Mouse (Mus musculus): ENCODE results near the gene Ovca2. TPM values are rescaled to one million over a fixed set of nuclear protein-coding genes. Genes with fewer than 3 reads are reported as not detected.

Gene Ovca2
- polyA plus RNA-seq, 1 experiment from 2014 or later, result 29.5 TPM

- ATAC-seq (ENCODE audit: low FRiP score, low read depth), result no peak
- peaks cover 76% of the 10 kb centered on the region for H3K27me3 ChIP-seq
- H3K9ac ChIP-seq, result peak overlapping the region; percentile 60
- peak overlapping the region; percentile 90 for H3K4me2 ChIP-seq (replicated peaks)
- no peaks in the 10 kb centered on the region for H3K36me3 ChIP-seq
- H3K4me3 ChIP-seq, result peak overlapping the region; percentile 52
- WGBS, result under 1% methylated on average over 52 of the region's 52 CpGs
- no peak overlapping the region for H3K27ac ChIP-seq
- peaks cover 45% of the 10 kb centered on the region for H3K4me1 ChIP-seq
- H3K9me3 ChIP-seq, result no peaks in the 10 kb centered on the region
Observed at GRCm38 (mm10) chr11:75194121-75194849, 15.7 kb upstream of the Ovca2 start.

DNA sequence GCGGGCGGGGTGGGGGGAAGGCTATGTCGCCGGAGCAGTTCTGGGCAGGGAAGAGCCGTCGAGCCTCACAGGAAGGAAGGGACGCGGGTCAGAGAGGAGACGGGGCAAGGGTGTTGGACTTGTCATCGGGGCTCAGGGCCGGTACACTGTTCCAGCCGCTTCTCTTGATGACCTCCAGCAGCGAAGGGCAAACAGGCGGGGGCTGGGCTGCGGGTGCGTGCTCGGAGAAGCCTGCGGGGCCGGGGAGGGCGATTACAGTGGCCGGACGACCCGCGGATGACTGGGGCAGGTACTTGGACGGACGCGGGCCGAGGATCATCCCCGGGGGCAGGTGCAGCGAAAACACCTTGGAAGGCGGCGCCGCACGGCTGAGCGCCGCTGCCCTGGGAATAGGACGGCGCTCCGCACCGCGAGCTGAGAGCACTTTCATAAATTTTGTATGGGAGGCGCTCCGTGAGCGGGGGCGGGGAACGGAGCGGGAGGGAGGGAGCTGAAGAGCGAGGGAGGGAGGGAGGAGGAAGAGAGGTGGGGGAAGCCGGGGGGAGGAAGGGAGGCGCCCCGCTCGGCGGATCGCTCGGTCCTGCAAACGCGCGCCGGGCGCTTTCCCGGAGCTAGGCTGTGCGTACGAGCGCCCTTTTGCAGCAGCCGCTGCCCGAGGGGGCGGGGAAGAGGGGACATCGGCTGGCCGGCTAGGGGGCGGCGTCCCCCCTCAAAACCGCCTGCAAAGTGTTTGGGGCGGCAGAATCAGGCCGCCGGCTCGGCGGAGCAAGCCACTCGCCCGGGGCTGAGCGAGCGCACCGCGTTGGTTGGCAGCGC, 14.8 kb upstream of the Ovca2 start, which contains the start of gene Rtn4rl1:
Gene Rtn4rl1, plus strand, starts transcription at position 528 of the 816 bp plus-strand sequence.
- H3K9ac ChIP-seq, result peak within 1 kb of the TSS; percentile 60
- H3K27ac ChIP-seq, result no peak within 1 kb of the TSS
- peak within 1 kb of the TSS; percentile 90 for H3K4me2 ChIP-seq (replicated peaks)
- ATAC-seq (ENCODE audit: low FRiP score, low read depth), result 0 out of 2 replicates have a peak, but pooled peaks have one; percentile 19
- H3K27me3 ChIP-seq, result peaks cover 70% of the 10 kb centered on the region
- H3K9me3 ChIP-seq, result no peaks in the 10 kb centered on the region
- peaks cover 47% of the 10 kb centered on the region for H3K4me1 ChIP-seq
- WGBS, result under 1% methylated on average over 80 of the region's 84 CpGs
- peak within 1 kb of the TSS; percentile 52 for H3K4me3 ChIP-seq
- H3K36me3 ChIP-seq, result no peaks in the 10 kb centered on the region

DNA sequence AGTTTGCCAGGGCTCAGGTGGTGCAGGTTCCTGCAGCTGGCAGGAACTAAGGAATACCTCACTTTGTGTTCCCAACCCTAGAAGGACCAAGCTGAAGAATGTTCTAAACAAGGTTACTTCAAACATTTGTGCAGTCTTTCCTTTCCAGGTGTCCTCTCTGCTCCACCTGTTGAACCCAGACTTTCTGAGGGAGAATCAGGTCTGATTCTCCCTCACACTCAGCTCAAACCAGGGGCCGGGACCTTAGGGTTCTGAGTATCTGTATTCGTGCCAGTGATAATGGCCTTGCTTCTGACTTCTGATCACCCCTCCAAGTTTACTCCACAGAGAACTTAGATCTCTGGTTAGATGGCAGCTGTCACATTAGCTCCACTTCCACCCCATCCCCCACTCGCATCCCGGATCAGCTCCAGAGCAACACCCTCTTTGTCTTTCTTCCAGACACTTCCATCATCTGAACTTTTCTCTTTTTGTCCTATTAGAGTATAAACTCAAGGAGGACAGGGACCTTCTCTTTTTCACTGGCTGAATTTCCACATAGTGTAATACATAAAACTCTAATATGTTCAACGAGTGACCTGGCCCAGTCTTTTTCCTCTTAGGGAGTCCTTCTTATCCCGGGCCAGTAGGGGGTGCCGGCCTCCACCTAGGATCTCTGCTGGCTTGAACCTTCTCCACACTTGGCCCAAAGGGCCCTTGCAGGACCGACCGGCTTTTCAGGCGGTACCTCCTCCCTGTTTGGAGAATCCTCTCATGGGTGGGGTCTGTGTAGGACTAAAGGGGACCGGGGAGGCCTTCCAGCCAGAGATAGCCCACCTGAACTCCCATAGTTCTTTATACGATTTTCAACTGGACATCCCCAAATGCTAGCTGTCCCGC, 13.9 kb upstream of the Ovca2 start:
- peak; percentile 35; the same call in 1 of the 2 replicates for ATAC-seq (ENCODE audit: low FRiP score, low read depth)
- Histone ChIP-seq H3K9me3 (no peaks in the 10 kb centered on the region), H3K27me3 (peaks cover 62% of the 10 kb centered on the region), H3K9ac (no peak overlapping the region), H3K36me3 (no peaks in the 10 kb centered on the region), H3K4me3 (peak overlapping the region; percentile 52), H3K4me2 (replicated peaks) (peak overlapping the region; percentile 90), H3K27ac (no peak overlapping the region), H3K4me1 (peaks cover 47% of the 10 kb centered on the region)
- 25% methylated on average over 13 of the region's 13 CpGs for WGBS

DNA sequence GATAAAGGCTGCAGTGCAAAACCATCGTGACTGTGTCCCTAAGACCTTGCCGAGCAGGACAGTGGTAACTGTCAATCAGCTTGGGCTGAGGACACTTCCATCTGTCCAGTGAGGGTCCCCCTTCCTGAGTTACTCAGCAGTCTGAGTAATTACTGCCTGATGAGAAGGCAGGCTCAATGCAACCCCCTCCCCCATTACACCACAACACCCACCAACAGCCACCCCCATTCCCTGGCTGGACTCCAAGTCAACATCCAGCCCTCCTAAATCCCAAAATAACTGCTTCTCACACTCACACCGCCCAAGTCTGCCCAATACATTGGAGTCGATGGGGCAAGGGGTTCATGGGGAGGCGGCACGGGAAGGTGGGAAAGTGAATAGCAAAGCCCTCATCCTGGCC, 13.2 kb upstream of the Ovca2 start:
- Histone ChIP-seq H3K4me2 (replicated peaks) (no peak overlapping the region), H3K36me3 (no peaks in the 10 kb centered on the region), H3K4me1 (peaks cover 47% of the 10 kb centered on the region), H3K27me3 (peaks cover 55% of the 10 kb centered on the region), H3K9ac (no peak overlapping the region), H3K27ac (no peak overlapping the region), H3K4me3 (no peak overlapping the region), H3K9me3 (no peaks in the 10 kb centered on the region)
- 62% methylated on average over 6 of the region's 6 CpGs for WGBS
- no peak for ATAC-seq (ENCODE audit: low FRiP score, low read depth)

DNA sequence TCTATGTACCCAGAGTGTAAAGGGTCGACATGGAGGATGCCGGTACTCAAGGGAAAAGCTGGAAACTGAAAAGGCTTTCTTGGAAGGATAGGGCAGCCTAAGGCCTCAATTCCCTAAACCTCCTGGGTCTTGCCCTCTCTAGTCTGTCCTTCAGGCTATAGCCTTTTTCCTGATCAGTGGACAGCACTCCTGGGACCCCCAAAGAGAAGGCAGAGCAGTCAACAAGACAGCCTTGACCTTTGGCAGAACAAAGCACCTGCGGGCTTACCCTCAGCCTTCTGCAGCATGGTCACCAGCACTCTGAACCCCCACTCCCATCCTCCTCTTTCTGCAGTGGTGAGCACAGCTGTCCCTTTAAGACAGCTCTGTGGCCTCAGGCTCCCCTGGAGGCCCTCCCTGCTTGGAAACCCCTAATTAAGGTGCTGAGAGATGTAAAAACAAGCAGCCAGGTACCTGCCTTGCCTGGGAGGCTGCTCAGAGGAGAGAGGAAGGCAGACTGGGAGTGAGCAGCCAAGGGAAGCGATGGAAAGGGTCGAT, 12.3 kb upstream of the Ovca2 start, which contains the start of gene Dph1:
Gene Dph1, minus strand, starts transcription at position 337 of the 537 bp plus-strand sequence.
- H3K27ac ChIP-seq, result no peak within 1 kb of the TSS
- peak within 1 kb of the TSS; percentile 80 for H3K4me2 ChIP-seq (replicated peaks)
- 50% methylated on average over 5 of the region's 5 CpGs for WGBS
- no peak for ATAC-seq (ENCODE audit: low FRiP score, low read depth)
- no peaks in the 10 kb centered on the region for H3K9me3 ChIP-seq
- H3K4me1 ChIP-seq, result peaks cover 47% of the 10 kb centered on the region
- no peaks in the 10 kb centered on the region for H3K36me3 ChIP-seq
- H3K4me3 ChIP-seq, result peak within 1 kb of the TSS; percentile 65
- peak within 1 kb of the TSS; percentile 77 for H3K9ac ChIP-seq
- peaks cover 46% of the 10 kb centered on the region for H3K27me3 ChIP-seq

- Histone ChIP-seq H3K4me2 (replicated peaks) (peak overlapping the region; percentile 80), H3K4me1 (peaks cover 46% of the 10 kb centered on the region), H3K27ac (no peak overlapping the region), H3K4me3 (peak overlapping the region; percentile 65), H3K36me3 (peaks cover 5% of the 10 kb centered on the region; the same call in 1 of the 2 replicates), H3K27me3 (peaks cover 40% of the 10 kb centered on the region), H3K9me3 (no peaks in the 10 kb centered on the region), H3K9ac (peak overlapping the region; percentile 77)
- WGBS, result 2% methylated on average over 24 of the region's 24 CpGs
- peak; percentile 80 for ATAC-seq (ENCODE audit: low FRiP score, low read depth)
Observed at GRCm38 (mm10) chr11:75190371-75190724, 11.7 kb upstream of the Ovca2 start.

DNA sequence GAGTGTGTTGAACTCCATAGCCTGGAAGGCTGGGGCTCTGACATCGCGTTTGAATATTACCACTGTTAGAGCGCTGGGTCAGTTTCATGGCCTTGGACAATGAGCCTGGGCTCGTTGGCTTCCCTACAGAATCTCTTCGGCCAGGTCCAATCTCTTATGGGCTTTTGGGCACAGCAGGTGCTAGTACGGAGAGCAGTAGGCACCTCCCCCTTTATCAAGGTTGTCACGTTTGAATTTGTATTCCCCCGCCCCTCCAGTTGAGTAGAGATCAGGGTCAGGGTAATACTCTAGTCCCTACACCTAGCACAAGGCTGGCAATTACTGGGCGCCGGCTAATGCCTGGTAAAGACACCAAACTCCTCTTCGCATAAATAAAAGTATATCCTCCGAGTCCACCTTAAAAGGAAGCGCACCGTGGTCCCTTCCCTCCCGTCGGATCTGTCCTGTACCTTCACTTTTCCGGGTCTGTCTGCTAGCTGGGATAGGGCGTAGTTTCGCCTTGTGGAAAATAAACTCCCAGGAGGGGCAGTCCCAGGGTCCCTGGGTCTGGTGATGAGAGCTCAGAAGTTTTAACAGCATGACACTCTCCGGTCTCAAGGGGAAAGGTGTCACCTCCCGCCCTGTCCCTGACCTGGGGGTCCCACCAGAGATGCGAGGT, 11.2 kb upstream of the Ovca2 start:
- peak overlapping the region; percentile 65 for H3K4me3 ChIP-seq
- H3K9ac ChIP-seq, result peak overlapping the region; percentile 77
- H3K4me1 ChIP-seq, result peaks cover 41% of the 10 kb centered on the region
- under 1% methylated on average over 22 of the region's 22 CpGs for WGBS
- peak; percentile 33 for ATAC-seq (ENCODE audit: low FRiP score, low read depth)
- peak overlapping the region; percentile 80 for H3K4me2 ChIP-seq (replicated peaks)
- H3K27ac ChIP-seq, result no peak overlapping the region
- H3K36me3 ChIP-seq, result peaks cover 6% of the 10 kb centered on the region
- peaks cover 35% of the 10 kb centered on the region for H3K27me3 ChIP-seq
- no peaks in the 10 kb centered on the region for H3K9me3 ChIP-seq

DNA sequence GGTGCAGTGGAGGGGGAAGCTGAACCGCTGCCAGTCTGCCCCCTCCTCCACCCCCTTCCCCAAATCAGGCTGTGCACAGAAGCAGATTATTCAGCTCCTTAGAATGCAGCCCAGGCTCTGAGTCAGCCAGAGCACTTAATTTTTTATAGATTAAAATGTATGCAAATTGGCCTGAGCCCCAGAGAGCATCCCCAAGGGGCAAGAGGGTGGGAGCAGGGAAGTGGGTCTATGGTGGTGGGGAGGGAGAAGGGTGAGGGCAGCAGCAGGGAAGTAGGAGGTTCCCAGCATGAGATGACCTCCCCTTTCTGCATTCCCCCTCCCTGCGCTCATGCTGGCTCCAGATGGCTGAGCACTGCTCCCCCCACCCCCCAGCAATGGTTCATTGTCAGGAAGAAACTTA, 6.4 kb upstream of the Ovca2 start:
- no peak overlapping the region for H3K4me2 ChIP-seq (replicated peaks)
- no peak for ATAC-seq (ENCODE audit: low FRiP score, low read depth)
- WGBS, result 89% methylated on average over 2 of the region's 2 CpGs

GRCm38 (mm10) chr11:75184573-75184972, 5.9 kb upstream of the Ovca2 start:
- Histone ChIP-seq H3K9me3 (no peaks in the 10 kb centered on the region), H3K4me2 (replicated peaks) (no peak overlapping the region), H3K27me3 (no peaks in the 10 kb centered on the region), H3K4me1 (peaks cover 9% of the 10 kb centered on the region), H3K9ac (no peak overlapping the region), H3K27ac (no peak overlapping the region), H3K36me3 (peaks cover 51% of the 10 kb centered on the region), H3K4me3 (no peak overlapping the region)
- 91% methylated on average over 5 of the region's 5 CpGs for WGBS
- ATAC-seq (ENCODE audit: low FRiP score, low read depth), result no peak

More for the DNA sequence above, 6.4 kb upstream of the Ovca2 start:
- Histone ChIP-seq H3K36me3 (peaks cover 51% of the 10 kb centered on the region), H3K27me3 (no peaks in the 10 kb centered on the region), H3K4me1 (peaks cover 8% of the 10 kb centered on the region), H3K27ac (no peak overlapping the region), H3K9ac (no peak overlapping the region), H3K9me3 (no peaks in the 10 kb centered on the region), H3K4me3 (no peak overlapping the region)

DNA sequence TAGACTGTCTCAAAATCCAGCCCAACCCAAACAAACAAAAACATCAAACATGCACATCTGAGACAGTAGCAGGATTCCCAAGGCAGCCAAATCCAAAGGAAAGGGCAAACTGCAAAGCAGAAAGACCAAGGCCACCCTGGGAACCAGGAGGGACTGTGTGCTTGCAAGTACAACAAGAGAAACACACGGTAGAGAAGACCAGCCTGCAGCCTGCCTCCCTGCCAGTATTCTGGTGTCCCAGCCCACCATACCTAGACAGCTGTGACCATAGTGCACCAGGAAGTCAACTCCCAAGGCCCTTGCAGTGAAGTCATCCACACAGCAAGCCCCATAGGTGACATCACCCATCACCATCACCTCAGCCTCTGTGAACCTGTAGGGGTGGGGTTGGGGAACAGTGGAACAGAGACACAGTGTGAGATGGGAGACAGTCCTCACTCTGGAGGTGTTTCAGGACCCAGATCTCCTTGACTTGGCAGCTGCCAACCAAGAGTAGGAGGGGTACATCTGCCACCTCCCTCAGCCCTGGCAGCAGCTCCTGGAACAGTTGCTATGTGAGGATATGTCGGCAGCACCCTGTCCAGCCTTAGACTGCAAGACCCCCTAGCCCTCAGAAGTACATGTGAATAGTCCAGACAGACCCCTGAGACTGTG, 5.4 kb upstream of the Ovca2 start:
- ATAC-seq (ENCODE audit: low FRiP score, low read depth), result no peak
- Histone ChIP-seq H3K9ac (no peak overlapping the region), H3K4me1 (peaks cover 9% of the 10 kb centered on the region), H3K9me3 (no peaks in the 10 kb centered on the region), H3K4me2 (replicated peaks) (no peak overlapping the region), H3K36me3 (peaks cover 51% of the 10 kb centered on the region), H3K4me3 (no peak overlapping the region), H3K27ac (no peak overlapping the region), H3K27me3 (no peaks in the 10 kb centered on the region)
- WGBS, result 83% methylated on average over 2 of the region's 2 CpGs
